Mouse (Mus musculus) bone marrow, adult 2 months (tissue): Measurements from ENCODE around the gene Pald1. TPM values are rescaled to one million over a fixed set of nuclear protein-coding genes. Genes with fewer than 3 reads are reported as not detected.

Experiments
- H3K27ac ChIP-seq: fragments of 200-500 bp; 2 replicates; pipeline ENCODE4 v1.5.1; 2012; ENCODE audit warnings: low read depth, mild to moderate bottlenecking, control low read depth, inconsistent platforms, low read length; ENCODE audit not compliant: control insufficient read depth, poor library complexity, insufficient read depth
- H3K4me1 ChIP-seq: fragments of 200-500 bp; 2 replicates; pipeline ENCODE4 v1.6.1; 2011; ENCODE audit warnings: low read length; ENCODE audit not compliant: control insufficient read depth, insufficient read depth
- H3K4me3 ChIP-seq: fragments of 200-500 bp; replicated peaks from 2 replicates; pipeline ENCODE3; 2011; ENCODE audit warnings: mild to moderate bottlenecking, low read depth, low read length, control low read depth; ENCODE audit not compliant: control insufficient read depth
- CTCF ChIP-seq: fragments of 200-500 bp; IDR thresholded peaks from 2 replicates; pipeline ENCODE4 v1.5.1; 2011; ENCODE audit warnings: low read length, control low read depth; ENCODE audit not compliant: control insufficient read depth, insufficient read depth
- POLR2A ChIP-seq: fragments of 200-500 bp; IDR thresholded peaks from 2 replicates; pipeline ENCODE4 v1.6.1; 2011; ENCODE audit warnings: low read depth, mild to moderate bottlenecking, control low read depth, low read length, borderline replicate concordance; ENCODE audit not compliant: control insufficient read depth
- WGBS: fragments of 180-500 bp; shearing (Covaris S2); methylation state at CpG from one replicate; pipeline ENCODE4 v1.1.7; 2018; 5-methylcytosine and 5-hydroxymethylcytosine counted together
- polyA plus RNA-seq: library from polyadenylated mRNA; stranded (reverse); fragments of >200 nt; gene quantifications from 2 replicates; pipeline ENCODE4 v1.2.4, GENCODE M21; 2011; ENCODE audit warnings: low replicate concordance; ENCODE audit not compliant: missing spikeins, insufficient read depth, insufficient read length

Gene Pald1
- 1.8 and 4.1 TPM in 2 replicates for polyA plus RNA-seq

- TF ChIP-seq CTCF (no peak), POLR2A (no peak)
- Histone ChIP-seq H3K4me3 (peak within 1 kb of the TSS; percentile 29), H3K27ac (peak within 1 kb of the TSS; percentile 20; the same call in 1 of the 2 replicates), H3K4me1 (no peaks in the 10 kb centered on the region)
- WGBS: under 1% methylated on average over 60 of the region's 60 CpGs
These were observed at the start of gene Pald1 for GRCm38 (mm10) chr10:61383021-61383714. Gene Pald1, minus strand, starts transcription at chr10:61383530.

GRCm38 (mm10) chr10:61431375-61431774 is 48.0 kb upstream of the Pald1 start:
- Histone ChIP-seq H3K4me3 (no peak overlapping the region), H3K27ac (no peak overlapping the region), H3K4me1 (no peaks in the 10 kb centered on the region)
- no peak for TF ChIP-seq POLR2A
- no peak for TF ChIP-seq CTCF
- WGBS: 89% methylated on average over 9 of the region's 9 CpGs

GRCm38 (mm10) chr10:61429043-61429442 is 45.7 kb upstream of the Pald1 start:
- Histone ChIP-seq H3K4me1 (no peaks in the 10 kb centered on the region), H3K4me3 (no peak overlapping the region), H3K27ac (no peak overlapping the region)
- 87% methylated on average over 5 of the region's 5 CpGs for WGBS
- no peak for TF ChIP-seq CTCF
- TF ChIP-seq POLR2A: no peak

- H3K4me3 ChIP-seq: no peak overlapping the region
- TF ChIP-seq POLR2A (no peak), CTCF (no peak)
- H3K4me1 ChIP-seq: no peaks in the 10 kb centered on the region
- WGBS: 61% methylated on average over 4 of the region's 4 CpGs
- no peak overlapping the region for H3K27ac ChIP-seq
These were observed 45.1 kb upstream of the Pald1 start for GRCm38 (mm10) chr10:61428416-61428815.

- H3K4me3 ChIP-seq: no peak overlapping the region
- no peaks in the 10 kb centered on the region for H3K4me1 ChIP-seq
- WGBS: 61% methylated on average over 6 of the region's 6 CpGs
- no peak overlapping the region for H3K27ac ChIP-seq
- TF ChIP-seq POLR2A (no peak), CTCF (no peak)
These were observed 44.6 kb upstream of the Pald1 start for GRCm38 (mm10) chr10:61427951-61428350.

- Histone ChIP-seq H3K27ac (no peak overlapping the region), H3K4me1 (no peaks in the 10 kb centered on the region), H3K4me3 (no peak overlapping the region)
- TF ChIP-seq POLR2A: no peak
- TF ChIP-seq CTCF: no peak
- 72% methylated on average over 2 of the region's 2 CpGs for WGBS
These were observed 43.0 kb upstream of the Pald1 start for GRCm38 (mm10) chr10:61426251-61426757.

GRCm38 (mm10) chr10:61425047-61425446 is 41.7 kb upstream of the Pald1 start:
- Histone ChIP-seq H3K4me1 (no peaks in the 10 kb centered on the region), H3K27ac (no peak overlapping the region), H3K4me3 (no peak overlapping the region)
- WGBS: 55% methylated on average over 2 of the region's 2 CpGs
- TF ChIP-seq CTCF: no peak
- TF ChIP-seq POLR2A: no peak

- Histone ChIP-seq H3K4me3 (no peak overlapping the region), H3K27ac (no peak overlapping the region), H3K4me1 (no peaks in the 10 kb centered on the region)
- no peak for TF ChIP-seq POLR2A
- TF ChIP-seq CTCF: no peak
- 6% methylated on average over 7 of the region's 7 CpGs for WGBS
These were observed 41.2 kb upstream of the Pald1 start for GRCm38 (mm10) chr10:61424500-61424899.

- 63% methylated on average over 10 of the region's 10 CpGs for WGBS
- no peak for TF ChIP-seq POLR2A
- TF ChIP-seq CTCF: peak; percentile 15; the same call in 1 of the 2 replicates
- Histone ChIP-seq H3K4me3 (no peak overlapping the region), H3K27ac (no peak overlapping the region), H3K4me1 (no peaks in the 10 kb centered on the region)
These were observed 40.0 kb upstream of the Pald1 start for GRCm38 (mm10) chr10:61423289-61423688.
